Mouse (Mus musculus) activated CD4-positive, CD25-positive, alpha-beta regulatory T cell, adult 4 months (primary cell): ENCODE data around the gene Nid1. TPM values are rescaled to one million over a fixed set of nuclear protein-coding genes. Genes with fewer than 3 reads are reported as not detected.
A peak's percentile ranks its signal among the peaks of the same experiment; 100 is the strongest.
"Not testable (repeated sequence)": the region's sequence is repeated elsewhere in the genome, so short reads cannot be mapped to it uniquely, and the experiment has no call there.

Source experiments
- ATAC-seq: one replicate; pipeline ENCODE4 v1.8.0; 2017
- polyA plus RNA-seq, 2 experiments: library from polyadenylated mRNA; unstranded; fragments of 100-300 nt; shearing (Covaris generic); gene quantifications; one replicate each; pipeline ENCODE4 v1.2.1; 2017

Gene Nid1
- polyA plus RNA-seq, 2 experiments from 2014 or later: not detected

GRCm38 (mm10) chr13:13454249-13454648 is 16.9 kb downstream of the Nid1 start:
- not testable (repeated sequence) for ATAC-seq

GRCm38 (mm10) chr13:13455632-13456492 is 18.5 kb downstream of the Nid1 start:
- ATAC-seq: not testable (repeated sequence)

GRCm38 (mm10) chr13:13458138-13458737 is 20.9 kb downstream of the Nid1 start:
- no peak for ATAC-seq

GRCm38 (mm10) chr13:13460521-13461138 is 23.3 kb downstream of the Nid1 start:
- ATAC-seq: no peak

- no peak for ATAC-seq
Measured at GRCm38 (mm10) chr13:13461446-13462192, 24.3 kb downstream of the Nid1 start.

GRCm38 (mm10) chr13:13463949-13464348 is 26.6 kb downstream of the Nid1 start:
- ATAC-seq: no peak

- ATAC-seq: not testable (repeated sequence)
Measured at GRCm38 (mm10) chr13:13467249-13467648, 29.9 kb downstream of the Nid1 start.

- no peak for ATAC-seq
Measured at GRCm38 (mm10) chr13:13468513-13468912, 31.2 kb downstream of the Nid1 start.

- ATAC-seq: no peak
Measured at GRCm38 (mm10) chr13:13471334-13471757, 34.0 kb downstream of the Nid1 start.

- ATAC-seq: not testable (repeated sequence)
Measured at GRCm38 (mm10) chr13:13474464-13474863, 37.1 kb downstream of the Nid1 start.

GRCm38 (mm10) chr13:13474991-13475390 is 37.6 kb downstream of the Nid1 start:
- no peak for ATAC-seq

- no peak for ATAC-seq
Measured at GRCm38 (mm10) chr13:13476568-13476967, 39.2 kb downstream of the Nid1 start.

- ATAC-seq: no peak
Measured at GRCm38 (mm10) chr13:13477046-13477445, 39.7 kb downstream of the Nid1 start.

GRCm38 (mm10) chr13:13479986-13480385 is 42.6 kb downstream of the Nid1 start:
- ATAC-seq: no peak

- no peak for ATAC-seq
Measured at GRCm38 (mm10) chr13:13481033-13481432, 43.7 kb downstream of the Nid1 start.

- no peak for ATAC-seq
Measured at GRCm38 (mm10) chr13:13481875-13482674, 44.7 kb downstream of the Nid1 start.

GRCm38 (mm10) chr13:13484351-13484751 is 47.0 kb downstream of the Nid1 start:
- ATAC-seq: no peak

- ATAC-seq: no peak
Measured at GRCm38 (mm10) chr13:13484883-13485282, 47.5 kb downstream of the Nid1 start.

GRCm38 (mm10) chr13:13485682-13486081 is 48.3 kb downstream of the Nid1 start:
- ATAC-seq: no peak

- no peak for ATAC-seq
Measured at GRCm38 (mm10) chr13:13487851-13488250, 50.5 kb downstream of the Nid1 start.

- ATAC-seq: no peak
Measured at GRCm38 (mm10) chr13:13489861-13490260, 52.5 kb downstream of the Nid1 start.

GRCm38 (mm10) chr13:13492151-13492550 is 54.8 kb downstream of the Nid1 start:
- peak; percentile 38 for ATAC-seq
